Mouse (Mus musculus): ENCODE measurements at regions not wholly inside any gene's neighbourhood (a gene's known extent, or its start where the extent isn't known, plus 50 kb on each side); places are given as distances from the start of the nearest gene placed in this dataset.
A peak's percentile ranks its signal among the peaks of the same experiment; 100 is the strongest.

DNA sequence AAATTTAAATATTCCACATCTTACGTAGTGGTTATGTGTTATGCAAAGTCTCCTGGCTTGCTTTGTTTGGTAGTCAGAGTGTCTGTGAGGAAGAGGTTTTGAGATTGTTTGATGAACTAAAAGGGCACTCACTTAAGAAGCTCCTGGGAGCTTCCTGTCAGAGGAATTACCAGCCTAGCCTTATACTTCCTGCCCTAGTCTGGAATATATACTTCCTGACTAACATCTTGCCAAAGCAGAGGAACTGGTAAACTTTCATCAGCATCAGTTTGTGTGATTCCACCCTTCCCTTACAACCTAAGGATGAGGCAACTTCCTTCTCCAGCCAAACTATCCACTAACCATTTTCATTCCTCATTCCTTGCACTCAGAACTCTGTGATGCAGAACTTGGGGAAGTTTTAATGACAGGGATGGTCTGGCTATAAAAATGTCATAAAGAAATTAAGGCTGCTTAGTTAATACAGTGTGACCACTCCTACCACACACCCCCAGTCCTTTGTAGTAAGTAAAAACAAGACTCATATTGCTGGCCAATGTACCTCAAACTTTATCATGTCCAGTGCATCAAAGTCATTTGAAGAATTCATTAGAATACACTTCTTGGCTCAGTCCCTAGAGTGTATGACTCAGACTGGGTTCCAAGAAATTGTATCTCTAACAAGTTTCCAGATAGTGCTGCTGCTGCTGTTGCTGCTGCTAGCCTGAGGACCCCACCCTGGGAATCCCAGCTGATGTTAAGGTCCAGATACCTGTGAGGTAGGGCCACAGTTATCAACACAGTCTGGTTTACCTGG lies 133.4 kb upstream of the Ccdc122 start:
- Histone ChIP-seq H3K4me1 (ENCODE audit: control insufficient read depth, insufficient read depth, low read length) (no peaks in the 10 kb centered on the region), H3K27ac (ENCODE audit: insufficient read depth, low read length) (no peak overlapping the region), H3K4me3 (ENCODE audit: insufficient read depth, low read length) (no peak overlapping the region)
- TF ChIP-seq CTCF (IDR thresholded peaks at IDR 0.05; ENCODE audit: extremely low read depth, insufficient read depth, low read length), result no peak
- TF ChIP-seq POLR2A (IDR thresholded peaks at IDR 0.05; ENCODE audit: extremely low read depth, insufficient read depth, low read length), result no peak

DNA sequence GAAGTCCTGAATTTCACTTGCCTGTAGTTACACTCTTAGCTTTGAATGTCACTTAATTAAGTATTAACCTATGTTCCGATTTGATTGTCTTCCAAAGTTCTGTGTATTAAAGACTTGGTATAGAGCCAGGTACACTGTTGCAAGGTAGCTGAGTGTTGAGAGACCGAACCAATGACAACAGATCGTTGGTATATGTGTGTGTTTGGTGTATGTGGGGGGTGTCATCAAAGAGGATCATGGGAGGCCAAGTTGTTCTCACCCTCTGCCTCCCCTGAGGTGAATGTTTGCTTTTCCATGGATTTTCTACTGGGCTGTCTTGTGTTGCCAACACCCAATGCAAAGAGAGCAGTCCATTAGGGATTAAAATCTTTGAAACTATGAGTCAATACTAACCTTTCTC lies 135.1 kb upstream of the Ccdc122 start:
- Histone ChIP-seq H3K4me1 (ENCODE audit: control insufficient read depth, insufficient read depth, low read length) (no peaks in the 10 kb centered on the region), H3K27ac (ENCODE audit: insufficient read depth, low read length) (no peak overlapping the region), H3K4me3 (ENCODE audit: insufficient read depth, low read length) (no peak overlapping the region)
- TF ChIP-seq POLR2A (IDR thresholded peaks at IDR 0.05; ENCODE audit: extremely low read depth, insufficient read depth, low read length) (no peak), CTCF (IDR thresholded peaks at IDR 0.05; ENCODE audit: extremely low read depth, insufficient read depth, low read length) (no peak)

DNA sequence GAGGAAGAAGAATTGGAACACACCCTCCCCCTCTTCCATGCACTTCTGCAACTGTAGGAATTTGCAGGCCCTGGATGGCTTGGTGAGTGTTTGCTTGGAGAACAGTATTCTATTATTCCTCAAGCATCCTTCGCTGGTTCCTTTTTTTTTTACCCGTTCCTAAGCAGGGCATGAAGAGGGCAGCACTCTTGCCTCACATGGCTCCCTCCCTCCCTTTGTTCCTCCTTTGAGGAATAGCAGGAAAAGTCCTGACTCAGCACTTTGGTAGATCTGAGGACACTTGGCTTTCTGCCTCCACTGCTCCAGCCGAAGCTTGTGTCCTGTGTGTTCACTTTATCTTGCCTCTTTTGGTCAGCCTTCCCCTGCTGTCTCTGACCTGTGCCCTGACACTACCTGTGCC lies 137.2 kb upstream of the Ccdc122 start:
- TF ChIP-seq POLR2A (IDR thresholded peaks at IDR 0.05; ENCODE audit: extremely low read depth, insufficient read depth, low read length) (no peak), CTCF (IDR thresholded peaks at IDR 0.05; ENCODE audit: extremely low read depth, insufficient read depth, low read length) (no peak)
- no peak overlapping the region for H3K27ac ChIP-seq (ENCODE audit: insufficient read depth, low read length)
- H3K4me1 ChIP-seq (ENCODE audit: control insufficient read depth, insufficient read depth, low read length), result no peaks in the 10 kb centered on the region
- H3K4me3 ChIP-seq (ENCODE audit: insufficient read depth, low read length), result no peak overlapping the region

DNA sequence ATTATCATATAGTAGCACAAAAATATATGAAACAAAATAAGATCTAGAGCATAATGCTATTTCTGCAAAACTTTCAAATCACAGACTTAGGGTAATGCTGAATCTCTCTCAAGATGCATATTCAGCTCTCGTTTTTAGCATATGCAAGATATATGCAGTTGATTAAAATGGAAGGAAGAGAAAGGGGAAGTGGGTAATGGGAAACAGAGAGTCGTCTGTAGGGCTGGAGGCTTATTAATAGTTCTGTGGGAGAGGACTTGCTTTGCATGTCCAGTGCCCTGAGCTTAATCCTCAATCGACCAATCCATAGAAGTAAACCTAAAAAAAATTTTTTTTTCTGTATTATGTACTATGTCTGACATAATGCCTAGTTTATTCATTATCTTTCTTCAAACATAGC lies 148.9 kb upstream of the Ccdc122 start:
- TF ChIP-seq CTCF (IDR thresholded peaks at IDR 0.05; ENCODE audit: extremely low read depth, insufficient read depth, low read length) (no peak), POLR2A (IDR thresholded peaks at IDR 0.05; ENCODE audit: extremely low read depth, insufficient read depth, low read length) (no peak)
- peaks cover 11% of the 10 kb centered on the region for H3K4me1 ChIP-seq (ENCODE audit: control insufficient read depth, insufficient read depth, low read length)
- no peak overlapping the region for H3K4me3 ChIP-seq (ENCODE audit: insufficient read depth, low read length)
- H3K27ac ChIP-seq (ENCODE audit: insufficient read depth, low read length), result no peak overlapping the region

DNA sequence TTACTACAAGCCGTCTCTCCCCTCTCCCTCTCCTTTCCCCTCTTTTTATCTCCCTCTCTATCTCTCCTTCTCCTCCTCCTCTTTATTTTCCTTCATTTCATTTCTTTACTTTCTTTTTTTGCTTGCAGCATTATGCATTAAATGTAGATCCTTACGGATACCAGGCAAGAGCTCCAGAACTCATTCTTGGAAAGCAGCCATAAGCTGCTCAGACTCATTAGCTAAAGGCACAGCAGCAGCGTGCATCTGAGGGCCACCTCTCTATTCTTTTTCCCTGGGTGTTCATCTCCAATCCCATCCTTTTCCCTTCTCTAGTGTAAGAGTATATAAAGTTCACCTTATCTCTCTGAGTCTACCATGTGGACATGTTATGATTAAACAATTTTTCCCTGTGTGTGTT lies 149.4 kb upstream of the Ccdc122 start:
- TF ChIP-seq POLR2A (IDR thresholded peaks at IDR 0.05; ENCODE audit: extremely low read depth, insufficient read depth, low read length) (no peak), CTCF (IDR thresholded peaks at IDR 0.05; ENCODE audit: extremely low read depth, insufficient read depth, low read length) (no peak)
- Histone ChIP-seq H3K27ac (ENCODE audit: insufficient read depth, low read length) (no peak overlapping the region), H3K4me3 (ENCODE audit: insufficient read depth, low read length) (no peak overlapping the region), H3K4me1 (ENCODE audit: control insufficient read depth, insufficient read depth, low read length) (peaks cover 13% of the 10 kb centered on the region)

DNA sequence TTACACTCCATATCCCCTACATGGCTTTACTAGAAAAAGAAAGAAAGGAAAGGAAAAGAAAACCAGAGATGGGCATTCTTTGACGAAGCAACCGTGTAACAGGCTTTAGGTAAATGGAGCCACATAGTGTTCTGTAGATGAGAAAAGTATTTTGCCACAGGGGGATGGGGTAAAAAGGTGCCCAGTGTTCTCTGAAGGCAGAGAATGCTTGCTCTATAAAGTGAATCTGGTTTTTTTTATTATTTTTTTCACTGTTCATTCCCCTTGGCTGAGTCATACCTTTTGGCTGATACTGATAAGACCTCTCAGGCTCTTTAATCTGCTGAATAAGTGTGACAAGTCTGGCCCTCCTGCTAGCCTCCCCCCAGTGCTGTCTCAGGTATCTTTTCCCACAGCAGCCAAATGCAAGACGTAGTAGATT lies 153.3 kb upstream of the Ccdc122 start:
- no peak overlapping the region for H3K27ac ChIP-seq (ENCODE audit: insufficient read depth, low read length)
- TF ChIP-seq POLR2A (IDR thresholded peaks at IDR 0.05; ENCODE audit: extremely low read depth, insufficient read depth, low read length) (no peak), CTCF (IDR thresholded peaks at IDR 0.05; ENCODE audit: extremely low read depth, insufficient read depth, low read length) (no peak)
- peaks cover 7% of the 10 kb centered on the region for H3K4me1 ChIP-seq (ENCODE audit: control insufficient read depth, insufficient read depth, low read length)
- H3K4me3 ChIP-seq (ENCODE audit: insufficient read depth, low read length), result no peak overlapping the region

DNA sequence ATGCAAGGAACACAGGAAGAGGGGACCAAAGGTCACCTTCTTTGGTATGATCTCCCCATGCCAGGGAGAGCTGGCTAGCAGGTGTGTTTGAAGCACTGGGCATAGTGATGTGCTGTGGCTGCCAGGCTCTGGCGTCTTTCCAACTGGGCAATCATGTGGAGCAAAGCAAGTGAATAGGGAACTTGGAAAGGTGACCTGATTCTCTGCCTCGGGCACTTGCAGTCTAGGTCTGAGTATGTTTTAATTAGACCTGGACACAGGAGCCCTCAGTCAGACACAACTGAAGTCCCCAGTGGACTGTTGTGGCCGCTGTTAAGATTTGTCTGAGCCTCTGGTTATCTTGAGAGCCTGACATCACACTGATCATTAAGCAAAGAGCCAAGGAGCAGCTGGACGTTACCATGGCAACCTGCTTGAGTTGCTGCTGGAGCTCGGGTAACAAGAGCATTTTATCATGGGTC lies 153.8 kb upstream of the Ccdc122 start:
- TF ChIP-seq POLR2A (IDR thresholded peaks at IDR 0.05; ENCODE audit: extremely low read depth, insufficient read depth, low read length) (no peak), CTCF (IDR thresholded peaks at IDR 0.05; ENCODE audit: extremely low read depth, insufficient read depth, low read length) (no peak)
- no peak overlapping the region for H3K27ac ChIP-seq (ENCODE audit: insufficient read depth, low read length)
- H3K4me1 ChIP-seq (ENCODE audit: control insufficient read depth, insufficient read depth, low read length), result peaks cover 7% of the 10 kb centered on the region
- no peak overlapping the region for H3K4me3 ChIP-seq (ENCODE audit: insufficient read depth, low read length)

DNA sequence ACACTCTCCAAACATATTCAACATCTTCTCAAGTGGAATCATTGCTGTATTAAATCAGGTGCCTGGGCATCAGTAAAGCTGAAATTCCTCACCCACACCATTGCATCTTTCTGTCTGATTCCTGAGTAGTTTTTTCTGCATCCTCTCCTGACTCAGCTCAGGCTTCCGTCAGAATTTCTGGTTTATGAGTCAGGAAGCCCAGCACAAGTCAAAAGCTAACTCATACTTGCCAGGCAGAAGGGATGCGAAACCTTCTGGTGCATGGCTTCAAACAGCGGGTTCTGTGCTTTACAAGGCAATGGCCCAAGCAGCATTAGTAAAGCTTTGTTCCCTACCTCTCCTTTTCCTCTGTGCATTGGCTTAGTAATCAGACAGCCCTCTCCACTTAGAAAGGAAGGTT lies 155.7 kb upstream of the Ccdc122 start:
- H3K27ac ChIP-seq (ENCODE audit: insufficient read depth, low read length), result peak overlapping the region; percentile 38; the same call in 1 of the 2 replicates
- no peak for TF ChIP-seq CTCF (IDR thresholded peaks at IDR 0.05; ENCODE audit: extremely low read depth, insufficient read depth, low read length)
- TF ChIP-seq POLR2A (IDR thresholded peaks at IDR 0.05; ENCODE audit: extremely low read depth, insufficient read depth, low read length), result no peak
- no peak overlapping the region for H3K4me3 ChIP-seq (ENCODE audit: insufficient read depth, low read length)

DNA sequence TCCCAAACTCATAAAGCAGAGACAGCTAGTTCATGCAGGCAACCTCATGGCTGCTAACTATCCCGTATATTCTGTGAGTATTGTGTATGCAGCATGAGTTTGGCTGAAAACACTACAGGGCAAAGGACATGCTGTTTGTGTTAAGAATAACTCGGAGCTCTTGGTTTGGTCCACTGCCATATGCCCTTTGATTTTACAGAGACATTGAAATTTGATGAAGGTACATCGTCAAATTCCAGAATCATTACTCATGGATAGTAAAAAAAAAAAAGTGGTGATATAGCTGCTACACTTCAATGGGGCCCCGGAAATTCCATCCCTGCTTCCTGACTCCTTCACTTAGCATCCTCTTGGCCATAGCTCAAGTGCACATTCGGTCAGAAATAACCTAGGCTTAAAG lies 159.3 kb upstream of the Ccdc122 start:
- Histone ChIP-seq H3K4me3 (ENCODE audit: insufficient read depth, low read length) (no peak overlapping the region), H3K27ac (ENCODE audit: insufficient read depth, low read length) (no peak overlapping the region), H3K4me1 (ENCODE audit: control insufficient read depth, insufficient read depth, low read length) (peaks cover 7% of the 10 kb centered on the region)
- TF ChIP-seq CTCF (IDR thresholded peaks at IDR 0.05; ENCODE audit: extremely low read depth, insufficient read depth, low read length), result no peak
- TF ChIP-seq POLR2A (IDR thresholded peaks at IDR 0.05; ENCODE audit: extremely low read depth, insufficient read depth, low read length), result no peak

More for the DNA sequence above, 155.7 kb upstream of the Ccdc122 start:
- peaks cover 3% of the 10 kb centered on the region for H3K4me1 ChIP-seq (ENCODE audit: control insufficient read depth, insufficient read depth, low read length)

DNA sequence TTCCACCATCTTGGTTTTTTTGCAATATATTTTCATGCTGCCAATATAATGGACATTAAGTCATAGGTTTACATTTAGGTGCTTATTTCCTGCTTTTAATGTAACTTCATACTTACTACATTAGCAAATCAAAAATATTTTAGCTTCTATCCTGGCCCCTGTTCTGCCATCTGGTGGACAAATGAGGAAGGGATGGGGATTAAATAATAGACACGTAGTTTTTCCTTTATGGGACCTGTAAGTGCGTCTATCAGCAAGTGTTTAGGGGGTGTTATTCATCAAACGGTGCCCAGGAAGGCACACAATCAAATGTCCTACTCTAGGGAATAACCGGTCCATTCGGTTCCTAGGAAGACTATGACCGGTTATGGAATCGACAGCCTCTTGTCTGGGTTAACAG lies 160.6 kb upstream of the Ccdc122 start:
- H3K27ac ChIP-seq (ENCODE audit: insufficient read depth, low read length), result no peak overlapping the region
- peaks cover 8% of the 10 kb centered on the region for H3K4me1 ChIP-seq (ENCODE audit: control insufficient read depth, insufficient read depth, low read length)
- H3K4me3 ChIP-seq (ENCODE audit: insufficient read depth, low read length), result no peak overlapping the region
- no peak for TF ChIP-seq POLR2A (IDR thresholded peaks at IDR 0.05; ENCODE audit: extremely low read depth, insufficient read depth, low read length)
- TF ChIP-seq CTCF (IDR thresholded peaks at IDR 0.05; ENCODE audit: extremely low read depth, insufficient read depth, low read length), result peak; percentile 20; the same call in 1 of the 2 replicates
